Mouse (Mus musculus): Measurements from ENCODE around the gene Iqck. TPM values are rescaled to one million over a fixed set of nuclear protein-coding genes. Genes with fewer than 3 reads are reported as not detected.

Iqck gene
- polyA plus RNA-seq, 1 experiment from 2014 or later: 4.9 TPM

DNA sequence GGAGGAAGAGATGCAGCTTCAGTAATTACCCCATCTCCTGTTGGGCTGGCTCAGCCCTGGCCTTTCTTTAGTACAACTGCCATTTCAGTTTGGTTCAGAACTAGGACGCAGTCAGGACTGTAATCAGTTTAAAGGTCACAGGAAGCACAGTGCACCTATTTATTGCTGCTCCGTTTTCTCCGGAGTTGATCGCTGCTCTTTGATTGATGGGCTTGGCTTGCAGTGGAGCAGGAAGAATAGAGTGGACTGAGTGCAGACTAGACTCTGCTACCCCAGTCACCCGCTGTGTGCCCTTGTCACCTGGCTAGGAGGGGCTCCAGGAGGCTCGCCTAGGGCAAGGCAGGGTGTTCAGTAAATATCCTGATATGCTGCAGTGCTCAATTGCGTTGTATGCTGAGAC, 87.6 kb downstream of the Iqck start:
- Histone ChIP-seq H3K36me3 (replicated peaks) (no peaks in the 10 kb centered on the region), H3K9ac (no peak overlapping the region), H3K9me3 (no peaks in the 10 kb centered on the region), H3K4me1 (no peaks in the 10 kb centered on the region), H3K4me2 (no peak overlapping the region), H3K27me3 (replicated peaks) (no peaks in the 10 kb centered on the region), H3K27ac (no peak overlapping the region), H3K4me3 (no peak overlapping the region)
- no peak for ATAC-seq (replicated peaks)
- WGBS: 69% methylated on average over 7 of the region's 7 CpGs

DNA sequence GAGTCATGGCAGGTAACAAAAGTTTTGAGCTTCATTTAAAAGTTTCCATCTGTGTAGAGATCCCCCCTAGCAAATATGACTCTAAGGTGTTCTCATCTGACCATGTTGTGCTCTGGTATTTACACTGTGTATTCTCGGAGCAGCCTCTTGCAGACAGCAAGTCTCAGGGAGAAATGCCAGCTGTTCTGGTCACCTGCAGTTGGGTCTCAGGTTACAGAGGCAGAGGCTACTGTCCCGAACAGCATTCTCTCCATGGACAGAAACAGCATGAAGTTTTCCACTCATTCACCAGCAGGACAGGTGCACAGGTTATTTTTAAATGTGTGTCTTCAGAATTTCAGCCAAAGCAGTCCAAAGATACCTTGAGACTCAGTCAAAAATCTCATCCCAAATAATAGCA, 89.3 kb downstream of the Iqck start:
- H3K36me3 ChIP-seq (replicated peaks): no peaks in the 10 kb centered on the region
- H3K4me2 ChIP-seq: no peak overlapping the region
- H3K4me1 ChIP-seq: no peaks in the 10 kb centered on the region
- no peak overlapping the region for H3K4me3 ChIP-seq
- no peak overlapping the region for H3K27ac ChIP-seq
- no peak overlapping the region for H3K9ac ChIP-seq
- no peaks in the 10 kb centered on the region for H3K27me3 ChIP-seq (replicated peaks)
- H3K9me3 ChIP-seq: no peaks in the 10 kb centered on the region
- WGBS: 30% methylated on average over 2 of the region's 2 CpGs
- no peak for ATAC-seq (replicated peaks)

DNA sequence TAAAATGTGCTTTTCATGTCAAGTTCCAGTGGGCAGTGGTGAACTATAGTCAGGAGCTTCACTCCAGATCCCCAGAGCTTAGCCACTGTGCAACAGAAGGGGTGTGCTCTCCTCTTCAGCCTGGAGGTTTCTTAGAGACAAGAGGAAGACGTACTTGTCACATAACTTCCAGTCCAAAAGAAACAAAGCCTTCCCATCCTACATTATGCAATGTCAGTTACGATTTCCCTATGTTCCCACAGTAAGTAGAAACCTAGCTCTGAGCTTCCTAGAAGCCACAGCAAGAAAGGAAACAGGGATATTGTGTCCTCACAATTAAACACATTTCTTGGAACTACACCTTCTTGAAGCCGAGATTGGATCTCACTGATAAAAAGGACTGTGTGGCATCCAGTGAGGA, 91.7 kb downstream of the Iqck start:
- no peaks in the 10 kb centered on the region for H3K4me1 ChIP-seq
- no peaks in the 10 kb centered on the region for H3K36me3 ChIP-seq (replicated peaks)
- ATAC-seq (replicated peaks): no peak
- no peak overlapping the region for H3K4me3 ChIP-seq
- H3K9me3 ChIP-seq: no peaks in the 10 kb centered on the region
- H3K4me2 ChIP-seq: no peak overlapping the region
- 57% methylated on average over 3 of the region's 3 CpGs for WGBS
- no peak overlapping the region for H3K27ac ChIP-seq
- no peaks in the 10 kb centered on the region for H3K27me3 ChIP-seq (replicated peaks)
- H3K9ac ChIP-seq: no peak overlapping the region

DNA sequence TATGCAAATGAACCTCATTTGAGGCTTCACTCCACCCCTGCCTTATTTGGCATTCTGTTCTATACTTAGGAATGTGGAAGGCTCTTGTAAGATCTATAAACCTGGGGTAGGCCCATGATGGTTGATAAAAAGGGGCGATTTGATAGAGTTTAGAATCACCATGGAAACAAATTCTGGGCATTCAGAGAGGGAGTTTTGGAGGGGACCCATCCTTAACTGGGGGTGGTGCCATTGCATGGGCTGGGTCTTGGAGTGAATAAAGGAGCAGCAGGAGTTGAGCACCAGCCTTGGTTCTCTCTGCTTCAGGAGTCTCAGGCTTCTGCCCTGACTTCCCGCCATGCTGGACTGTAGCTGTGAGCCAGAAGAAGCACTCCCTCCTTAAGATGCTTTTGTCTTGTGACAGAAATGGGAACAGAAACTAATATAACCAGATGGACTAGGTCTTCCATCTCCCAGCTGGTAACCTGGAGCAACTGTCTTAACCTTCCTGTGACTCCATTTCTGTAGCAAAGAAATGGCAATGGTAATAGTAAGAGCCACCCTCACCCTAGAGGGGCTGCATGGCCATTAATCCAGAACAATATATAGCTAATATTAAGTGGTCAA, 93.2 kb downstream of the Iqck start:
- Histone ChIP-seq H3K36me3 (replicated peaks) (no peaks in the 10 kb centered on the region), H3K9ac (no peak overlapping the region), H3K27ac (no peak overlapping the region), H3K27me3 (replicated peaks) (no peaks in the 10 kb centered on the region), H3K4me3 (no peak overlapping the region), H3K9me3 (no peaks in the 10 kb centered on the region), H3K4me1 (no peaks in the 10 kb centered on the region), H3K4me2 (no peak overlapping the region)
- ATAC-seq (replicated peaks): no peak
- WGBS: 49% methylated on average over 2 of the region's 2 CpGs

DNA sequence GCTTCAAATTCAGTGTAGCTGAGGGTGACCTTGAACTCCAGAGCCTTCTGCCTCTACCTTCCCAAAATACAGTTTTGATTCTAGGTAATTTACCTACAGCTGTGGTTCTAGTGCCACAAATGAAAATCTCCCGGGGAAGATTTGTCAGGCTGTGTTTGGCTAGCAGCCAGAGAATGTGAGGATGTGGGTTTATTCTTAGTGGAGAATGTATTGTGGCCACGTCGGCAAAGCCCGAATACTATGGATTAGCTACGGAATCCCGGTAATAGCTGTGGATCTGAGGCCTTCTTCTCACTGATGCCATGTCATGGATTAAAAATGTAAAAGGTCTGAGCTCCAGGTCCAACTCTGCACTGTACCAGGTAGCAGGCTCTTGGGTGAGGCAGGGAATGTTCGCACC, 94.2 kb downstream of the Iqck start:
- Histone ChIP-seq H3K4me3 (no peak overlapping the region), H3K27me3 (replicated peaks) (no peaks in the 10 kb centered on the region), H3K4me2 (no peak overlapping the region), H3K27ac (no peak overlapping the region), H3K9ac (no peak overlapping the region), H3K4me1 (no peaks in the 10 kb centered on the region), H3K9me3 (no peaks in the 10 kb centered on the region), H3K36me3 (replicated peaks) (no peaks in the 10 kb centered on the region)
- ATAC-seq (replicated peaks): no peak
- 41% methylated on average over 7 of the region's 7 CpGs for WGBS

DNA sequence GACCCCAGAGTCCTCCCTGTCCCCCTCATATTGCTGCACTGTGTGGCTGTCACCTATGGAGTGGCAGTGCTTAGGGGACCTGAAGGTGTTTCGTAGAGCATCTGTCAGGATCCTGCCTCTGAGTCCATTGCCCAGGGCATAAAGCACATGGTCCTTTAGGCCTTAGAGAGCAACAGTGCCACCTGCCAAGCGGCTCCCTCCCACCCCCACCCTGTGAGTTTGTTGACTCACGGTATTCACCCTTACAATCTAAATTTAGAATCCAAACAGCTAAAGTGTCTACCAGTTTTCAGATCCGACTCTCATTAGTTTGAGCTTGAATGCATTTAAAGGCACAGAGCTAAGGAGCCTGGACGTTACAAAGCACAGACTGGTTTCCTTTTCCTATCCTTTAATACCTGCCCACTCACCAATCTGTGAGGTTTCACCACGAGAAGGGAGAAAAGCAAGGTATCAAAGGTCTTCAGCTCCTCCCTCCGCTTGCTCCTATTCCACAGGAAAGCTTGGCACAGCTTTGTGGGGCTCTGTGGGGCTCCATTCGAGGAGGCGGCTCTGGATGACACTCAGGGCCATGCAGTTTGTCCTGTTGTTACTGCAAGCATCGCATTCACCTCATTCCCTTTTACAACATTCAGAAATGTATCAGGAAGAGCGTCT, 98.2 kb downstream of the Iqck start:
- Histone ChIP-seq H3K4me1 (no peaks in the 10 kb centered on the region), H3K9me3 (no peaks in the 10 kb centered on the region), H3K27me3 (replicated peaks) (no peaks in the 10 kb centered on the region), H3K4me2 (no peak overlapping the region), H3K9ac (no peak overlapping the region), H3K36me3 (replicated peaks) (no peaks in the 10 kb centered on the region), H3K27ac (no peak overlapping the region), H3K4me3 (no peak overlapping the region)
- 58% methylated on average over 11 of the region's 11 CpGs for WGBS
- no peak for ATAC-seq (replicated peaks)

DNA sequence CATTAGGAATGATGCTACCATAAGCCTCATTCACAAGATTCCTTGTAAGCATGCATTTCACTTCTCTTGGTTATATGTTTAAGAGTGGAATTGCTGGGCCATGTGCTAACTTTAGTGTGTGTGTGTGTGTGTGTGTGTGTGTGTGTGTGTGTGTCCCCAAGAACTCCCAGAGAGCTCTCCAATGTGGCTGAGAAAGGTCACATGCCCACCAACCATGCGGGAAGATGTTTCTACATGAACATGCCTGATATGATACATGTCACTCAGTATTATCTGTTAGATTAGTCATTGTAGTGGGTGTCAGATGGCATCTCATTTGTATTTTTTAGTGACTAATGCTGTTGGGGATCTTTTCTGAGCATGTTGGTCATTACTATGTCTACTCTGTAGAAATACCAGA, 99.4 kb downstream of the Iqck start:
- Histone ChIP-seq H3K27me3 (replicated peaks) (no peaks in the 10 kb centered on the region), H3K27ac (no peak overlapping the region), H3K9me3 (no peaks in the 10 kb centered on the region), H3K4me1 (no peaks in the 10 kb centered on the region), H3K4me2 (no peak overlapping the region), H3K4me3 (no peak overlapping the region), H3K9ac (no peak overlapping the region), H3K36me3 (replicated peaks) (no peaks in the 10 kb centered on the region)
- no peak for ATAC-seq (replicated peaks)
- 94% methylated on average over 1 of the region's 1 CpGs for WGBS

DNA sequence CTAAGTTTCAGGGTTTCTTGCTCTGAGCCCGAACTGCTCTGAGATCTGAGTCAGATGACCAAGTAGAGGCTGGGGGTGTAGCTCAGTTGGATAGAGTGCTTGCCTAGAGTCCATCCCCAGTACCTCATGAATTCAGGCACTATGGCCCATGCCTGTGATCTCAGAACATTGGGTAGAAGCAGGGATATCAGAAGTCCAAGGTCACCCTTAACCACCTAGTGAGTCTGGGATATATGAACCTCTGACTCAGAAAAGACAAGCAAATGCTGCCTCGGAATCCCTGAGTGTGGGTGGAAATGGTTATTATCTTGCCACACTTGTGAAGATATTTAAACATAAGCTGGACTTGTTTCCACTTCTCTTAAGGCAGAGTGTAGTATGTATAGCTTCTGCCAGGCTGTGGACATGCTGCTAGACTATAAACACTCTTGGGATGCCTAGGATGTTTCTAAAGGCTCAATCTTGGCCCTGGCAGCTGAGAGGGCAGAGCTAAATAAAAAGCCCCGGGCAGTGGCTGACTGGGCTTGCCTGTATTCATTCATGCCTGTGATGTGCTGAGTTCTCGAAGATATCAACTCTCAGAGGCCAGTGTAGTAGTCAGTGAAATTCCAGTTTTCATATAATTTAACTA, 101.2 kb downstream of the Iqck start:
- Histone ChIP-seq H3K27me3 (replicated peaks) (no peaks in the 10 kb centered on the region), H3K9me3 (no peaks in the 10 kb centered on the region), H3K27ac (no peak overlapping the region), H3K36me3 (replicated peaks) (no peaks in the 10 kb centered on the region), H3K4me3 (no peak overlapping the region), H3K4me1 (no peaks in the 10 kb centered on the region), H3K9ac (no peak overlapping the region), H3K4me2 (no peak overlapping the region)
- ATAC-seq (replicated peaks): no peak
- 75% methylated on average over 4 of the region's 4 CpGs for WGBS

DNA sequence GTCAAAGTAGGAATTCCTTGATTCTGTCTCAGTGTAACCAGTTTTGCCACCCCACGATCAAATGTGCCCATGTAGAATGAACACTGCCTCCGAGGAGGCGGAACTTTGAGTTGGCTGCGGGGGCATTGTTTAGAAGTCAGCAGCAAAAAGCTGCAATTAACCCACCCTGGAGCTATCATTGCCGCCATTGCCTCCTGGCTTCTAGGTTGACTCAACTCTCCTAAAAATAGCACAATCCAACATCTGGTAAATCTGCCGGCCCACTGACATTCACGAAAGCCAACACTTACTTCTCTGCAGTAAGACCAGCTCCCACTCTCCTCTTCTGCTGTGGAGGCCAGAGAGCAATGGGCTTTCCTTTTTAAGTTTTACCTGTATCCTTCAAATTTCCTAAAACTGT, 103.7 kb downstream of the Iqck start:
- 86% methylated on average over 7 of the region's 7 CpGs for WGBS
- Histone ChIP-seq H3K4me1 (no peaks in the 10 kb centered on the region), H3K27me3 (replicated peaks) (no peaks in the 10 kb centered on the region)

DNA sequence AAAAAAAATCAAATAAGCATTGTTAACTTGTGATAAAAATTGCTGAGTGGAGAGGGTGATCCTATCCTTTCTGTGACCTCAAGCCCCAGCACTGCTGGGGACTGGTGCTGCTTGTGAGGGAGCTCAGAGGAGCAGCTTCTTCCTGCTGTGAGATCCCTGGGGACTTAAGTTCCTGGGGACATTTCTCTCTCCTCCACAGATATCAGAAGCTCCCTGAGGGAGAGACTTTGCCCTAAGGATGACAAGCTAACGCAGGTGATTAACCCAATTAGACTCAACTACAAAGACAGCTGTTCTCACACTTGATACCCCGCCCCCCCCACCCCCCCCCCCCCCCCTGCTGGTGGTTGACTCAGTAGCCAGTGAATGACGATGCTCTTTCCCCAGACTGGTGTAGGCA, 109.2 kb downstream of the Iqck start:
- H3K36me3 ChIP-seq (replicated peaks): no peaks in the 10 kb centered on the region
- no peak for ATAC-seq (replicated peaks)
- 0% methylated on average over 3 of the region's 3 CpGs for WGBS

More for the DNA sequence above, 103.7 kb downstream of the Iqck start:
- ATAC-seq (replicated peaks): no peak
- Histone ChIP-seq H3K36me3 (replicated peaks) (no peaks in the 10 kb centered on the region), H3K9ac (no peak overlapping the region), H3K4me3 (no peak overlapping the region), H3K4me2 (no peak overlapping the region), H3K9me3 (no peaks in the 10 kb centered on the region), H3K27ac (no peak overlapping the region)

DNA sequence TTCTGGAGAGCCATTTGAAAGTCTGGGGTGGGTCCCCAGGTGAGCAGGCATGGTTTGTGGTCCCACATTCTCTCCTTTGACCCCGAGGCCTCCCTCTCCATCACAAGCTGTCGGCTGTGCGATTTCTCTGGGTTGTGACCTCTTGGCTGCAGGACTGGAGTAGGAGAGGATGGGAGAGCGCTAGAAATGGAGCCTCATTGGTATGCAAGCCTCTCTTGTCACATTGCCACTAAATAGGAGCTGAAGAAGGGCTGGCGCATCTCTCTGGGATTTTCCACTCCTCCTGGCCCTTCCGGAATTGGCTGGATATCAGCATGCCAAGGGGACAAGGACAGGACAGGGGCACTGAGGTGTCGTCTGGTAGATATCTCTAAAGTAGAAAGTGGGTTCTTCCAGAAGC, 109.6 kb downstream of the Iqck start:
- H3K9ac ChIP-seq: no peak overlapping the region
- no peaks in the 10 kb centered on the region for H3K4me1 ChIP-seq
- H3K27me3 ChIP-seq (replicated peaks): no peaks in the 10 kb centered on the region
- no peak for ATAC-seq (replicated peaks)
- no peak overlapping the region for H3K27ac ChIP-seq
- H3K9me3 ChIP-seq: no peaks in the 10 kb centered on the region
- WGBS: 32% methylated on average over 7 of the region's 7 CpGs
- H3K4me3 ChIP-seq: no peak overlapping the region
- H3K36me3 ChIP-seq (replicated peaks): no peaks in the 10 kb centered on the region
- no peak overlapping the region for H3K4me2 ChIP-seq

More for the DNA sequence above, 109.2 kb downstream of the Iqck start:
- Histone ChIP-seq H3K27ac (no peak overlapping the region), H3K27me3 (replicated peaks) (no peaks in the 10 kb centered on the region), H3K4me2 (no peak overlapping the region), H3K4me3 (no peak overlapping the region), H3K9ac (no peak overlapping the region), H3K4me1 (no peaks in the 10 kb centered on the region), H3K9me3 (no peaks in the 10 kb centered on the region)

DNA sequence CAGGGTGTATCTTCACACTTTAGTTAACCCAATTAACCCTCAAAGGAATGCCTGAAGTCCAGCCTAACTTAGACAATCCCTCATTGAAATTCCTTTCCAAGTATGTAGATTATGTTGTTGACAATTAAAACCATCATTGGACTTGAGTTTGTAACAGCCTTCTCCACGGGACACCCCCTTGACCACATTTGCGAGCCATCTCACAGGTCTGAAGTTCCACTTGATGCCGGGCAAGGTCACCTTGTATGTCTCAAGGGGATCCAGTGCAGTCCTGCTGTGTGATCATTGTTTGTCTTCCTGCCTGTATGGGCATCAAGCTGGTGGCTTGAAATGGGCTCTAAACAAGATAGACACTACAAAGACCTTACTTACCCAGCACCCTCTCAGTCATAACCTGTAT, 113.3 kb downstream of the Iqck start:
- Histone ChIP-seq H3K4me1 (peaks cover 5% of the 10 kb centered on the region; the same call in 1 of the 2 replicates), H3K9me3 (no peaks in the 10 kb centered on the region), H3K27ac (no peak overlapping the region), H3K9ac (no peak overlapping the region), H3K36me3 (replicated peaks) (no peaks in the 10 kb centered on the region), H3K4me3 (no peak overlapping the region), H3K4me2 (no peak overlapping the region), H3K27me3 (replicated peaks) (no peaks in the 10 kb centered on the region)
- no peak for ATAC-seq (replicated peaks)
- 78% methylated on average over 3 of the region's 3 CpGs for WGBS

DNA sequence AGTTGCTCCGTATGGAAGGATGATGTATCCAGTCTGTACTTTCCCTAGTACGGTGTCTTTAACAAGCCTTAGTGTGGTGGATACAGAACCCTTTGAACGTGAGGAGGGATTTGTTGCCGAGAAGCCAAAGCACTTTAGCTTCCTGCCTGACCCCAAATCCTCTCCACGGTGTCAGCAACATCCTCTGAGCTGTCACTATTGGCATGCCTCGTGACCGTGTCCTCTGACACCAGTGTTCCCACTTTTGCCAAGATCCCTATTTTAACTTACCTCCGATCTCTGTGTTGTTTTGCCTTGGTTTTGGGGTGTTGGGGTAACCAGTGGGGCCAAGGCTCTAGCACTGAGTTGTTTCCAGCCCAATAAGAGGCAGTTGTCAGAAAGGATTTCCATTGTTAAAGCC, 115.9 kb downstream of the Iqck start:
- WGBS: 71% methylated on average over 8 of the region's 8 CpGs
- Histone ChIP-seq H3K27ac (no peak overlapping the region), H3K27me3 (replicated peaks) (no peaks in the 10 kb centered on the region), H3K36me3 (replicated peaks) (no peaks in the 10 kb centered on the region), H3K9ac (no peak overlapping the region), H3K4me3 (no peak overlapping the region), H3K9me3 (no peaks in the 10 kb centered on the region), H3K4me2 (no peak overlapping the region), H3K4me1 (peaks cover 9% of the 10 kb centered on the region; the same call in 1 of the 2 replicates)
- no peak for ATAC-seq (replicated peaks)

All from midbrain, embryonic 15.5 days (tissue).